Mouse (Mus musculus) forelimb bud, embryonic 11.5 days (tissue): ENCODE measurements around the gene Pon2.
A peak's percentile ranks its signal among the peaks of the same experiment; 100 is the strongest.

ENCODE experiments used
- DNase-seq: peaks from one replicate; pipeline ENCODE4 v3.0.0-alpha.2; 2012; ENCODE audit warnings: low read depth, low spot score

Gene Pon2

DNA sequence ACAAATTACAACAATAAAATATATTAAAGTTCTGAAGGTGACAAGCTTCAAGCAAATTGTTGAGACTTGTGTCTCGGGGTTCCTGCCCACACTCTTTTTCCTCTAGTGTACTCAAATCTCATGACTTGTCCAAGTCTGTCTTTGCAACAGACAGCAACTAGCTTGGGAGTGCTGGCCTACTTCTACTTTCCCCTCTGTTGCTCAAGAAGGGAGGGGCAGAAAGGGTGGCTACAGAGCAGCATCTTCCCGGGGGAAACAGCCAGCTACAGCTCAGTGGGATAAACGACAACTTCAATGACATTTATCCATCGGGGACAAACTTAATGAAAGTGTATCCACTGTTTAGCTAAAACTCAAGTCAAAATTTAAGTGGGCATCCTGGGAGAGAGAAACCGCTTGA, 5.4 kb downstream of the Pon2 start:
- no peak for DNase-seq

DNA sequence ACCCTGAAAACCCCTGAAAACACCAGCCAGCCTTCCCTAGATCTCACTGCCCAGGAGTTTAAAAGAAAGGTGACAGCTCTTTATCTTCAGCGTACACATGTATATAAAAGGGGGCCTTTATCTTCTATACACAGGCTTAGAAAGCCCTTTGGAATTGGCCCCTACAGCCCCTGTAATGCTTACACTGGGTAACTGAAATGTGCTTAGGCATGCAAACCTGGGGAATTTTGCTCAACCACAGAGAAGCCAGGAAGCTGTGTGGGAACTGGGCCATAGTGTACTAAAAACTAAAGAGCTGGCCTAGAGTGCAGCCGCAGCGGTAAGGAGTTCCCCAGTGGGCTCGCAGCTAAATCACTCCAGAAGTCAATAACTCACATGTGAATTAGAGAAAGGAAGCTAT, 6.8 kb downstream of the Pon2 start:
- no peak for DNase-seq

DNA sequence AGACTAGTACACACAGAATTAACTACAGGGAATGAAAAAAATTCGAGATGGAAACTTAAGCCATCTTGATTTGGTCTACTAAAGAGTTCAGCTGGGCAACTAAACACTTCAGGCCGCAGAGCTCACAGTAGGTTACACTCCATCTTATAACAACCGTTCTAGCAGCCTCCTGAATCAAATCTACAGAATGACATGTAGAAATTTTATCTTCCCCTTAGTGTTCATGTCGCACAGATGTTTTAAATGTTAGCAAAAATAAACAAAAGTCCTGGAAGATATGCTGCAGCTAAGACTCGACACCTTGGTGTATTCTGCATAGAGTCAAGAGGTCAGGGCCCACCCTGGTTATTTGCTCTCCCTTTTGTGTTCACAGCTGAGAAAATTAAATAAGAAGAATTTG, 10.3 kb downstream of the Pon2 start:
- no peak for DNase-seq

DNA sequence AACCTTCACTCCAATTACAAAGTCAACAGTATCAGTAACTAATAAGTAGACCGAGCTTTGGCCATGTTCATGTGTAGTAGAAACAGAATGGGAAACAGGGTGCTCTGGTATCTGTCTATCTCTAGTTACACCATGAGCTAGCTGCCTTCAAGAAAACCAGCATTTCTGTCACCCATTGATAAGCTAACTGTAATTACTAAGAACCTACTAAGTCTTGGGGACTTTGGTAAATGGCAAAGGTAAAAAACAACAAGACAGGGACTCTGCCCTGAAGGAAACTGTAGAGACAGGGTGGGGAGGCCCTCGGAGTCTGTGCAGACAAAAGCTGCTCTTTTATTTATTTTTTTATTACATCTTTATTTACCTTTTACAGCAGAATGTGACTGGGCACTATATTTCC, 10.9 kb downstream of the Pon2 start:
- DNase-seq, result no peak

DNA sequence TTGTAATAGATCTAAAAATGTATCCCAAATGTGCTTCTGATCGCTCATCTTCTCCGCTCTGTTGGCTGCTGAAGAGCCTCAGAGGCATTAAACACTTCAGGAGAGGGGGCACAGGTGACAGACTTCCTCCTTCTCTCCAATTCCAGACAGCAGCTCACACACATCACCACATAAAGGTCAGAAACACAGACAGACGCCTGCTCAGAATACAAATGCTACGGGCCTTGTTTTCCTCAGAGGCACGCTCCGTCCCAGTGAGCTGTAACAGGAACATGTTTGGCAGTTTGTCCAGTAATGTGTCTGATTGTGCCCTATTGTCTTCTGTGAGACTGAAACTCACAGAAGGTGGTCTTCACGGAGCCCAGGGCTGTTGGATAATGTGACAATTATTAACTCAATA, 15.8 kb downstream of the Pon2 start:
- DNase-seq, result no peak

DNA sequence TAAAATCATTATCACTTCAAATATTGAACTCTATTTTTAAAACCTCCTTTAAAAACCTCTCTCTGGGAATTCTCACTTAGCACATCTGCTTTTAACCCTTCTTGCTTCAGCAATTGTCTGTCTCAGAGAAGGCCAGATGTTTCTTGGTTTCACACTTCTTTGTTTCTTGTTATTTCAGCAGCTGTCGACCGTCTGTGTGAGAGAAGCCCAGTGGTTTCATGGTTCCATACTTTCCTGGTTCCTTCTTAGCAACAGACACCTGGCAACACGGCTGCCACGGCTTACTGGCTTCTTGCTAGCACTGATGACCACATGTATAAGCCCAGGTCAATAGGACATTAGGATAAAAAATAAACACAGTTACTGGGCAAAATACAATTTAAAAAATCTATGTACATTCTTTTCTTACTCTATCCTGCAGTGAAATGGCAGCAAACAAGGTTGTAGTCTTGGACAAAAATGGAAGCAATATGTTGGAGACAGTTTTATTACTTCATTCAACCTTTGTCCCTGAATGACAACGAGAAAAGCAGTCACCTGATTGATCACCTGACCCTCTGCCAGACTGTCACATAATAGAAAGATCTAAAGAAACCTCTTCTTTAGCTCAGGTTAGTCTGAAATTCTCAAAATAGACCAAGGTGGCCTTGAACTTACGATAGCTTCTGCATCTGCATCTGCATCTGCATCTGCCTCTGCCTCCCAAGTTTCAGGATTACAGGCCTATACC, 17.5 kb downstream of the Pon2 start:
- DNase-seq, result peak; percentile 11

DNA sequence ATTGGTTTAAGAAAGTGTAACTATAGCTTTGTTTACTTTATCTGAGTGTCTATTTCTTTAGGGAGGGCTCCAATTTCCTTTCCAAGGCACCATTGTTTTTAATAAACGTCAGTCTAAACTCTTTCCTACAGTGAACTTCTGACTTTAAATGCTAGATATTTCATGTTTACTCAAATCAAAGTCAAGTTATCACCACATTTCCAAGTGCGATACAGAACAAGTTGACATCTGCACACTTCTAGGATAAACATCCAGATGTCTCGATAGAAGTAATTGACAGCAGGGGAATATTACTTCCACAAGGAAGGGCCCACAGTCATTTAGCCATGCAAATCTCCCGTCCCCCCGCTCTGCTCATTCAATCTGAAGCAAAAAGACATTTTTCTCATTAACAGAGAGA, 20.3 kb downstream of the Pon2 start:
- no peak for DNase-seq

DNA sequence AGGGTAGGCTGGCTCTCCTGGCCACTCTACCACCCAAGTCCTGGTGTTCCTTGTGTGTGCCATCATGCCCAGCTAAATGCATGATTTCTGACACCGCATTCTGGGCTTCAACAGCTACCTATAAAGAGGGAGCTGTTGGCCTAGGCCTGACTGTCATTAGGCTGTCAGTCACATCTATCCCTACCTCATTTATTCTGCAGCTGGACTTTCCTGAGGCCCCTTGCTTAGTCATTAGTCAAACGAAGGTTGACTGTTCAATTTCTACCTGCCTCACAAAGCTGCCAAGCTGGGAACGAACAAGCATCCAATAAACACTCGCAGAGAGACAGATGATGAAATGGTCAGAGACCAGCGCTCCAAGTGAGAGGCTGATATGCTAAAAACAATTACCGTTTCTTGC, 28.6 kb downstream of the Pon2 start:
- no peak for DNase-seq

DNA sequence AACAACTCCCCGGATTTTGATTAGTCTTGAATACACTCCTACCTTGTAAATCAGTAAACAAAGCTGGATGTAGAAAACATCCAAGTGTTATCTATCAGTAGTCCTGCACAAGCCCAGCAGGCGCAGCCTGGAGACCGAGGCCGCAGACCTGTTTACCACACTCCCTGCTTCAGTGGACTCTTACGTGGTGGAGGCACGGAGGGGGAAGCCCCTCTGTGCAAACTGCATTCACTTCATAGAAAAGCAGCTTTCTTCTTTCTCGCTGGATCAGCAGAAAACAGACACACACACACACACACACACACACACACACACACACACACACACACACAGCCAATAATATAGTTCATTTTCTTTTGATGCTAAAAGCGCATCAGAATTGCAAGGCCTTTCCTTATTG, 33.5 kb downstream of the Pon2 start:
- DNase-seq, result no peak

DNA sequence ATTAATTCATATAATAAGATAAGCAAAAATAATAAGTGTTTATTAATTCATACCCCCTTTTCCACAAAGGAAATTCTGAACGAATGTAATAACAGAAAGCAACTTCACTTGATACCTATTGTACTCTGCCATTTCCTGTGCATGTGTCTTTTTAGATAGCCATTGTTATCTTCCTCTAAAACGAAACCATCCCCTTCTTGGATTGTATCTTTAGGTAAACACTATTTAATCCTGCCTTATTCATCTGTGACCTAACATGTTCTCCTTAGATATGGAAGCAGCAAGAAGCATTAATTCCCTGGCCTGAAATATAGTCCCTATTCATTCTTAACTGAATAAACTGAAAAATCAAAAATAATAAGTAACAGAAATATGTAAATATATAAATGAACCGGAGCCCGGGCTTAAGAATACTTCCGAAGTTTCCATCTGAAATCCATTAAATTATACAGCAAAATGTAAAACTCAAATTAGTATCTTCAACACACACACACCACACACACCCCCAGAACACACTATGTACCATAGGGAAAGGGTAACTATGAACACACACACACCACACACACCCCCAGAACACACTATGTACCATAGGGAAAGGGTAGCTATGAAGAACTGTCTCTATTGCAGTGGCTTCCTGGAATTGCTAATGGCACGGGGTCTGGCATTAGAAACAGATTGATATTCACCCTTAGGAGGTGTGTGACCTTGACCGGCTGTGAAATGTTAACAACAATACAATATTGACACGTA, 34.8 kb downstream of the Pon2 start:
- no peak for DNase-seq

DNA sequence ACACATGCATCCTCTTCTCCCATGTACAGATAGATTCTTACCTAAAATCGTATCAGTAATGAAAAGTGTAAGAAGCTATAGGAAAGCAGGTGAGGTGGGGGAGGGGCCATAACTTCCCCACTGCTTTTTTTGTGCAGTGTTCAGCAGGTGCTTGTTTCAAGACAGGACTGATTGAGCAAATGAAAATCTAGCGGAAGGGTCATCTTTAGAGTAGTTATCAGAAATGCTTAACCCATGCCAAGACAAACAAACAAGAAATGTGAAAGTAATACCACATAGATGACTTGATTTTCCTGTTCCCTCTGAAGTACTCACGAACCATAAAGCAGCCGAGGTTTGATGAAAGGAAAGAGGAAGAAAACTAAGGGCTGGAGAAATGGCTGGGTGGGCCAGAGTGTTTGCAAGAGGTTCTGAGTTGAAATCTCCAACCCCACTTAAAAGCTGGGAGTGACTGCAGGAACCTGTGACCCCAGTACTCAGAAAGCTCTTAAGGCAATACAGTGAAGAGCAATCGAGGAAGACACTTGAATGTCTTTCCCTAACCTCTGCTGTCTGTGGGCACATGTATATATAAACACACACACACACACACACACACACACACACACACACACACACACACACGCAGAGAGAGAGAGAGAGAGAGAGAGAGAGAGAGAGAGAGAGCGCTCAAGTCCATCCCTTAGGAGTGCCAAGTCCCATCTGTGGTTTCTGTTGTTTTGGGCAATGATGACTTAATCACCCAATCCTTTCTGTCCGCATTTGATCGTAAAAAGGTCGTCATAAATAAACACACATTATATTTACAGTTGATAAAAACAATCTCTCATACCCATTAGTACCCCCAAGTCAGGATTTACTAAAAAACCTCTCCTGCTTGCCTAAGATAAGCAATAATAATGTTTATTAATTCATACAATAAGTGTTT, 35.7 kb downstream of the Pon2 start:
- DNase-seq, result no peak

DNA sequence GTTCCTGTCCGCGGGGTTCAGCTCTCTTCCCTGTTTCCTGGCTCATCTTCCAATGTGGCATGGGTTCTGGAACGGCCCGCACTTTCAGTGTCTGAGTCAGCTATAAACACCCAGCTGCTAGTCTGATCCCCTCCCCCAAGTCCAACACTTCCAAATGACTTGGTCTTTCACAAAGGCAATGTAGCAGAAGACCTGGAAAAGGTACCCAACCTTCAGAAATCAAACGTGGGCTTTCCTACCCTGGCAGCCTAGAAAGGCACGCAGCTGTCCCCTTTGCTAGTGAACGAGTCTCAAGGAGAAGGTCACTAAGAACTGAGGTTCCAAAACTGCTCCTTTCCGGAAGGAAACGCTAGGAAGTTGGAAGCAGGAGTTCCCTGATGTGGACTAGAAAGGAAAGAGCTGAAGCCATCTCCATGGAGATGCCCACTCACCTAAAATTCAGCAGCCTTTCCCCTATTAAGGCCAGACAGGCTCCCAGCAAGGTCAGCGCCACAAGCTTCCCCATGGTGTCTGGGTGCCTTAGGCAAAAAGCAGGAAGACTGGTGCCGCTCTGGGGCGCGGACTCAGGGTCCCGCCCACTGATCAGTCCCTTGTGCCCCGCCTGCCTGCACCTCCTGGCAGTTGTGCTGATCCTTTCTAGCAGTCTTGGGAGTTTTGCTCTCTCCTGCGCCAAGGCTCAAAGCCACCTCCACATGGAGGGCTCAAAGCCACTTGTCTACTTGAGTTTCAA, 42.4 kb downstream of the Pon2 start, which contains the start of gene Pon3:
Pon3 (minus strand) TSS at position 565 of the 730 bp plus-strand sequence.
- DNase-seq, result peak; percentile 42

DNA sequence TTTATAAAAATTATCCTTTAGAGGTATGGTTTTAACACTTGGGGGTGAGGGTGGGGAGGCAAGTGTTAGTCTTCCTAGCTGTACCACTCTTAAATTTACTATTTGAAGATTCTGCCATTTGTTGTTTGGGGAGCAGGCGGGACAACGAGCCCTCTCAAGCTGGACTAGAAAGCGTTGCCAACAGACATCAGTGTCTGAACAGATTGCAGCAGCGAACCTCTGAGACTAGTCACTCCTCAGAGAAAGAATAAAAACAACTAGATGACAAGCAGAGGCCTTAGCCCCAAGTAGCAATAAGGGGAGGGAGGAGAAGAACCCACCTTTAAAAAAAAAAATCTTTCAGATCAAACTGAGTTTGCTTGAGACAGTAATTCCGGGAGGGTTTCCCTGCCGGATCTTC, 43.0 kb downstream of the Pon2 start:
- DNase-seq, result no peak

DNA sequence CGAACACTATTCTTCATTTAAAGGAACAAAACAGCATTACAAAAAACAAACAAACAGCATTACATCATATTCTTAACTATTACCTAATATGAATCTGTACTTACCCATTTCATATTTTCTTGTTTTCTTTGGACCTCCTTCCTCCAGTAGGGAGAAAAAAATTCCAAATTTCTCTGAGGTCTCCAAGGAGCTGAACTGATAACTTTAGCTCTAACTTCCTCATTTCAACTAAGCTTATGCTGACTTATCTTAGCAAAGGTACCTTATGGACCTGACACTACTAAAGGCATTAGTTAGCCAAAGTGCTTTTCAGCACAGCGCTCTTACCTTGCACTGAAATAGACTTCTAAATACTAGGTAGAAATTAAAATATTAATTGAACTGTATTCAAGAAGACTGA, 43.4 kb downstream of the Pon2 start:
- no peak for DNase-seq

DNA sequence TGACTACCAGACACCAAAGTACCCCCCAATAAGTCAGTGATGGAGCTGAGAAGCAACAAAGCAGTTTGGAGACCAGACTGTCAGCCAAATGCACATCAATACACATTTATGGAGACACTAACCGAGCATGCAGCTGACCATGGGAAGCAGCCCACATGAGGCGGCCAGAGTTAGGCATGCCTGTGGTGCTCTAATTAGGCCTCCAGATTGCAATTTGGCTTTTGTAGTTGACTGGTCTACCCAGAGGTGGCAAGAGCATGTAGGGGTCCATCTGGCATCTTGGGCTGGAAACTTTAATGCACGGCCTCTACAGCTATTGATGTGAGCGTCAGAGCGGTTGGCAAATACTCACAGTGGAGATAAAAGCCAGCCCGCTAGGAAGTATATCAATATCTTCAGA, 52.3 kb downstream of the Pon2 start:
- DNase-seq, result no peak

DNA sequence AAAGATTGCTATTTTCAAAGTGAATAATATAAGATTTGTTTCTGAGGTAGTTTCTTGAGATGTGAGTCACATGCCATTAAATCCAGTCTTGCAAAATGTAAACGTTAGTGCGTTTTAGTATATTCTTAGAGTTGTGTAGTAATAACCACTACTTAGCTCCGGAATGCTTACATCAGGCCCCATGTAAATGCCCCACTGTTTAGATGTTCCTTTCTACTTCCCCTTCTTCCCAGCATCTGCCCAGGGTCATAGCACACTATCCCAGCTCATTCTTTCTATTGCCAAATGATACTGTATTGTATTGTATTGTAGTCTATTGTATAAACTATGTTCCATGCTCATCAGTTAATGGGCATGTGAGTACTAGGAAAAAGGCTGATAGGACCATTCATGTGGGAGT, 59.5 kb downstream of the Pon2 start:
- DNase-seq, result no peak

DNA sequence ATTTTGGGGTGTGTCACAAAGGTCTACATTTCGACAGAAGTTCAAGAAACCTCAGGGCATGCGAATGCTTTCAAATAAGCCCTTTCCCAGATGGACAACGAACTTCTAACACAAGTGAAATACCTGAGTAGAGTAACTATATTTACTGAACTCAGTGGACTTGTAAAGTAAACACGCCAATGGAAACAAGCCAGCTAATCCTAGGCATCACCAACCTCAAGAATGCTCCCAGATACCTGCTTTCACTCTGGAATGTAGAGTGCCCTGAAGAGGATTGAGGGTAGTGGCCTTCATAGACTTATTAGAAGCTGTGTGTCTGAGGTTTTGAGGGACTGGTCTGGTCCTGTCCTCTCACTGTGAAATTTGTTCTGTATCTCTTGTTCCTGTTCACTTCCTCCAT, 60.7 kb downstream of the Pon2 start:
- DNase-seq, result no peak

DNA sequence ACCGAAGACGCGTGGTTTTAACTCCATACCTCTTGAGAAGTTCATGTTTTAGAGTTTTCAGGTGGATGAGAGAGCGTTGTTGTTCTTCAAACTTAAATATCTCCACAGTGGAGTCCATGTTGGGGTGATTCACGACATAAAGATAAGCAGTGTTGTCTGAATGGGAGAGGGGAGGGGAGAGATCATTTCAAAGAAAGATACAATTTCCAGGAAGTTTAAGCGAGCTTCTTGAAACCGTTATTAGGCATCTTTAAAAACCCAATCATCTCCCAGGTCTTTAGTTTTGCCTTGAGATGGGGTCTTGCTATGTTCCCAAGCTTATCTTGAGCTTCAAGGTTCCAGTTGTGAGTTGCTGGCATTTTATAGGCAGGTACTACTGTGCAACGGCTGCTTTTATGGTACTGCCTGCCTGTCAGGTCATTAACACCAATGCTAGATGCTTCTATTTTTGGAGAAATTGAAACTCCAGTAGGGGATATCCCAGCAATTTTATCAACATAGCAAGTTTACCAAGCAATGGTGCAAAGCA, 61.3 kb downstream of the Pon2 start:
- DNase-seq, result no peak

DNA sequence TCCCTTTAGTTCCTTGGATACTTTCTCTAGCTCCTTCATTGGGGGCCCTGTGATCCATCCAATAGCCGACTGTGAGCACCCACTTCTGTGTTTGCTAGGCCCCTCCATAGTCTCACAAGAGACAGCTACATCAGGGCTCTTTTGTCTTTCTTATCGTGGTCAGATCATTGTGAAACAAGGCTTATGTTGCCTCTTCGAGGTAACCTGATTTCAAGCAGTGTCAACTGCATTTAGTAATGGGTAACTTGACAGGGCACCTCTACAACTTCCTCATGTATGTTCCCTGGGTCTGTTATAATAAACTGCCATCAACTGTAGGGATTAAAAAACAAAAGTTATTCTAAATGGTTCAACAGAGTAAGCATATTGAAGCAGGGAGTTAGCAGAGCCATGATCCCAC, 63.7 kb downstream of the Pon2 start:
- no peak for DNase-seq

DNA sequence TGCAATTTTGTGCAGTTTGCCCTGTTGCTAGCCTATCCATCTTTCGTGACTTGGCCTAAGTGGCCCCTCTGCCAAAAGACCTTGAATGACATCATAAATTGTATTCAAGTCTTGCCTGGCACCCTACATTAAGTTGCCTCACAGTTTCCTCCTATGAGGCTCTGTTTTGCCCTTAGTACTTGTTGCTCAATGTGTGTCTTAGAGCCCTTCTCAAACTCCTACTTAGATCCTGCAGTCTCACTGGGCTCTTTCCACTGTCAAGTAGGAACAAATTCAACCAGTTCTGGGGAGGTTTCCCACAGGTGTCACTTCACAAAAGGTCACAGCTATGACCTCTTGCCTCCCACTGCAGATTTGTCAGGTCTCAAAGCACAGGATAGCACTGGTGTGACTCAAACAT, 64.4 kb downstream of the Pon2 start:
- DNase-seq, result no peak

DNA sequence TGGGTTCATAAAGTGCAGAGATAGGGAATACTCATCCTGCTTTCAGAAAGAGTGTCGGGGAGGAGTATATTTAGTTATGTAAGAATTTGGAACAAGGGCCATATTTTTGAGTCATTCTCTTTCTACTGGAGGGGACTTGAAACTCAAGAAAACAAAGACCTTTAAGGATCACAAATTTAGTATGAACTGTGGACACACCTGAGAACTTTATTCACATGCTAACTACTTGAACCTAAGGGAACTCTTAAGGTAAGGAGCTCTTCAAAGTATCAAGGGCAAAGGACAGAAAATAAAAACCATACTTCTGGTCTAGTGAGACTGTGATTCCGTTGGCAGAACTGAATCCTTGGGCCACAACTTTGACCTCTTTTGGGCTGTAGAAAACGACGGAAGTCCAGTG, 66.2 kb downstream of the Pon2 start:
- no peak for DNase-seq
